Mouse (Mus musculus) thymus, adult 2 months (tissue): ENCODE results near the gene Hdac11.

ENCODE experiments used
- CTCF ChIP-seq: fragments of 200-500 bp; IDR thresholded peaks from 2 replicates; pipeline ENCODE4 v1.5.1; 2012; ENCODE audit warnings: mild to moderate bottlenecking, control low read depth, low read length, moderate library complexity, borderline replicate concordance; ENCODE audit not compliant: control insufficient read depth, poor library complexity, insufficient read depth; ENCODE audit errors: extremely low read depth
- POLR2A ChIP-seq: fragments of 200-500 bp; IDR thresholded peaks from 2 replicates; pipeline ENCODE4 v1.6.1; 2012; ENCODE audit warnings: mild to moderate bottlenecking, low read length, control low read depth, moderate library complexity; ENCODE audit not compliant: control insufficient read depth, poor library complexity, insufficient read depth; ENCODE audit errors: extremely low read depth

DNA sequence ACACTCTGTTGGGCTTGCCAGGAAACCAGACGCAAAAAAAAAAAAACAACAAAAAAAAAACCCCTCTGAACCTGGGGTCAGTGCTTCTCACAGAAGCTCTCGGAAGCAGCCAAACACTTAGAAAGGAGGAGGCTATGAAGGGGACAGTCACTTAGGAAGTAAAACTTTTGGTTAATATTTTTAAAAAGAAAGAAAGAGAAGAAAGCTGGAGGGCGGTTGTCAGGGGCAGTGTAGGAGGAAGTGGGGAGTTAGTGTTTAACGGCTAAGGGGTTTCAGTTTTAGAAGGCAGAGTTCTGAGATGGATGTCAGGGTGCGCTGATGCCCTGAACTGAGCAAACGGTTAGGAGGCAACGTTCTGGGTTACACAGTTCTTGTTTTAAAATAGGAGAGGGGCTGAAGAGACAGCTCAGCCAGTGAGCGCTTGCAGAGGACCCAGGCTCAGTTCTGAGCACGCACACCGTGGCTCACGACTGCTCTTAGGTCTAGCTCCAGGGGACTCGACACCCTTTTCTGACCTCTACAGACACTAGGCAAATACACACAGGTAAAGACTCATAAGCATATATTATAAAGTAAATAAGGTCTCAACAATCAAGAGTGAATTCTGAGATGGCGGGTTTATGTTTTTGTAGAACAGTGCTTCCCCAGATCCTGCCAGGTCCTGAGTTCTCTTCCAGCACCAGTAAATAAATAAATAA is 46.0 kb upstream of the Hdac11 start:
- no peak for TF ChIP-seq POLR2A
- no peak for TF ChIP-seq CTCF
